Mouse (Mus musculus) hindbrain, embryonic 16.5 days (tissue): ENCODE data around the gene Gm42417. TPM values are rescaled to one million over a fixed set of nuclear protein-coding genes. Genes with fewer than 3 reads are reported as not detected.

Experiments used
- ATAC-seq: fragments of 200-750 bp; cut with Nextera tagmentation; 2 replicates; pipeline ENCODE4 v1.8.0; 2017; ENCODE audit warnings: moderate TSS enrichment, moderate library complexity
- H3K27ac ChIP-seq: fragments of 300-500 bp; sonication (generic); 2 replicates; pipeline ENCODE4 v1.5.1; 2014; ENCODE audit warnings: low read depth, mild to moderate bottlenecking, control low read depth, low read length, moderate library complexity
- H3K27me3 ChIP-seq: fragments of 300-500 bp; sonication (generic); replicated peaks from 2 replicates; pipeline ENCODE4 v1.6.1; 2014; ENCODE audit warnings: low read length; ENCODE audit not compliant: control insufficient read depth, insufficient read depth
- H3K36me3 ChIP-seq: fragments of 300-500 bp; sonication (generic); 2 replicates; pipeline ENCODE4 v1.6.1; 2014; ENCODE audit warnings: mild to moderate bottlenecking, low read length, moderate library complexity, mixed read lengths; ENCODE audit not compliant: control insufficient read depth, insufficient read depth
- H3K4me1 ChIP-seq: fragments of 300-500 bp; sonication (generic); 2 replicates; pipeline ENCODE4 v1.6.1; 2014; ENCODE audit warnings: low read depth, low read length; ENCODE audit not compliant: control insufficient read depth, insufficient read depth
- H3K4me2 ChIP-seq: fragments of 300-500 bp; sonication (generic); 2 replicates; pipeline ENCODE4 v1.6.1; 2014; ENCODE audit warnings: mild to moderate bottlenecking, low read length, control low read depth, moderate library complexity
- H3K4me3 ChIP-seq: fragments of 300-500 bp; sonication (generic); 2 replicates; pipeline ENCODE4 v1.5.1; 2014; ENCODE audit warnings: mild to moderate bottlenecking, low read length, control low read depth, moderate library complexity
- H3K9ac ChIP-seq: fragments of 300-500 bp; sonication (generic); 2 replicates; pipeline ENCODE4 v1.6.1; 2014; ENCODE audit warnings: low read depth, mild to moderate bottlenecking, control low read depth, low read length, moderate library complexity
- H3K9me3 ChIP-seq: fragments of 300-500 bp; sonication (generic); 2 replicates; pipeline ENCODE4 v1.6.1; 2014; ENCODE audit warnings: mild to moderate bottlenecking, low read length, moderate library complexity; ENCODE audit not compliant: control insufficient read depth
- WGBS: fragments of 180-500 bp; shearing (Covaris S2); extraction: QIAGEN DNeasy Blood & Tissue Kit; methylation state at CpG from one replicate; pipeline ENCODE4 v1.1.7; 2014; 5-methylcytosine and 5-hydroxymethylcytosine counted together
- polyA plus RNA-seq: library from polyadenylated mRNA; unstranded; fragments of >200 nt; fragmentation: Nextera tagmentation; extraction: Ambion mirVana; gene quantifications from 2 replicates; pipeline ENCODE4 v1.2.1, GENCODE M21; 2015

Gene Gm42417
- polyA plus RNA-seq, 1 experiment from 2014 or later = 0.30 TPM

- Histone ChIP-seq H3K4me2 (no peak overlapping the region), H3K9me3 (no peaks in the 10 kb centered on the region), H3K9ac (no peak overlapping the region), H3K36me3 (peaks cover 37% of the 10 kb centered on the region), H3K4me3 (no peak overlapping the region), H3K27me3 (no peaks in the 10 kb centered on the region), H3K27ac (no peak overlapping the region), H3K4me1 (peaks cover 32% of the 10 kb centered on the region)
- WGBS = 76% methylated on average over 20 of the region's 20 CpGs
- no peak for ATAC-seq
Measured at GRCm38 (mm10) chr1:36550075-36550863, 11.0 kb upstream of the Gm42417 start.

GRCm38 (mm10) chr1:36549491-36549890, 10.3 kb upstream of the Gm42417 start:
- Histone ChIP-seq H3K4me1 (peaks cover 25% of the 10 kb centered on the region), H3K4me2 (no peak overlapping the region), H3K36me3 (peaks cover 37% of the 10 kb centered on the region)

GRCm38 (mm10) chr1:36548771-36549170, 9.5 kb upstream of the Gm42417 start:
- no peak overlapping the region for H3K27ac ChIP-seq
- no peak overlapping the region for H3K4me2 ChIP-seq
- no peak for ATAC-seq
- no peaks in the 10 kb centered on the region for H3K9me3 ChIP-seq
- H3K36me3 ChIP-seq = peaks cover 37% of the 10 kb centered on the region
- 63% methylated on average over 8 of the region's 8 CpGs for WGBS
- no peak overlapping the region for H3K4me3 ChIP-seq
- H3K4me1 ChIP-seq = peaks cover 20% of the 10 kb centered on the region
- no peaks in the 10 kb centered on the region for H3K27me3 ChIP-seq
- H3K9ac ChIP-seq = no peak overlapping the region

More at GRCm38 (mm10) chr1:36549491-36549890, 10.3 kb upstream of the Gm42417 start:
- Histone ChIP-seq H3K4me3 (no peak overlapping the region), H3K27ac (no peak overlapping the region), H3K9me3 (no peaks in the 10 kb centered on the region), H3K9ac (no peak overlapping the region), H3K27me3 (no peaks in the 10 kb centered on the region)
- WGBS = 81% methylated on average over 18 of the region's 18 CpGs
- ATAC-seq = no peak

- Histone ChIP-seq H3K4me3 (no peak overlapping the region), H3K4me2 (no peak overlapping the region), H3K27ac (0 out of 2 replicates have a peak overlapping the region, but pooled peaks have one; percentile 1), H3K4me1 (peaks cover 20% of the 10 kb centered on the region), H3K9me3 (no peaks in the 10 kb centered on the region), H3K36me3 (peaks cover 31% of the 10 kb centered on the region), H3K9ac (no peak overlapping the region), H3K27me3 (no peaks in the 10 kb centered on the region)
- ATAC-seq = no peak
- 31% methylated on average over 9 of the region's 9 CpGs for WGBS
Measured at GRCm38 (mm10) chr1:36547981-36548598, 8.9 kb upstream of the Gm42417 start.

GRCm38 (mm10) chr1:36546888-36547471, 7.8 kb upstream of the Gm42417 start, which contains the start of gene Ankrd39:
Gene Ankrd39 (minus strand): TSS chr1:36547445.
- H3K4me1 ChIP-seq = peaks cover 20% of the 10 kb centered on the region
- peaks cover 20% of the 10 kb centered on the region for H3K36me3 ChIP-seq
- ATAC-seq = peak; percentile 97
- H3K27me3 ChIP-seq = no peaks in the 10 kb centered on the region
- peak within 1 kb of the TSS; percentile 74 for H3K4me2 ChIP-seq
- H3K27ac ChIP-seq = peak within 1 kb of the TSS; percentile 70
- peak within 1 kb of the TSS; percentile 69 for H3K9ac ChIP-seq
- under 1% methylated on average over 43 of the region's 43 CpGs for WGBS
- H3K4me3 ChIP-seq = peak within 1 kb of the TSS; percentile 55
- H3K9me3 ChIP-seq = no peaks in the 10 kb centered on the region

- peak overlapping the region; percentile 58; the same call in 1 of the 2 replicates for H3K27ac ChIP-seq
- H3K9ac ChIP-seq = peak overlapping the region; percentile 69
- no peaks in the 10 kb centered on the region for H3K27me3 ChIP-seq
- peak overlapping the region; percentile 74 for H3K4me2 ChIP-seq
- 68% methylated on average over 18 of the region's 19 CpGs for whole genome bisulfite sequencing
- no peaks in the 10 kb centered on the region for H3K9me3 ChIP-seq
- H3K36me3 ChIP-seq = peaks cover 19% of the 10 kb centered on the region
- peak overlapping the region; percentile 55 for H3K4me3 ChIP-seq
- no peak for ATAC-seq
- peaks cover 20% of the 10 kb centered on the region for H3K4me1 ChIP-seq
Measured at GRCm38 (mm10) chr1:36545845-36546600, 6.8 kb upstream of the Gm42417 start.

GRCm38 (mm10) chr1:36545382-36545781, 6.2 kb upstream of the Gm42417 start:
- Histone ChIP-seq H3K4me3 (no peak overlapping the region), H3K27me3 (no peaks in the 10 kb centered on the region), H3K9ac (no peak overlapping the region), H3K27ac (no peak overlapping the region), H3K36me3 (peaks cover 16% of the 10 kb centered on the region), H3K4me2 (no peak overlapping the region; the same call in 1 of the 2 replicates), H3K9me3 (no peaks in the 10 kb centered on the region), H3K4me1 (peaks cover 20% of the 10 kb centered on the region)
- WGBS = 74% methylated on average over 2 of the region's 2 CpGs
- ATAC-seq = no peak

GRCm38 (mm10) chr1:36542925-36543324, 3.7 kb upstream of the Gm42417 start:
- Histone ChIP-seq H3K9ac (no peak overlapping the region), H3K9me3 (no peaks in the 10 kb centered on the region), H3K27ac (no peak overlapping the region), H3K4me2 (no peak overlapping the region), H3K27me3 (no peaks in the 10 kb centered on the region), H3K4me1 (peaks cover 14% of the 10 kb centered on the region), H3K36me3 (peaks cover 15% of the 10 kb centered on the region), H3K4me3 (no peak overlapping the region)
- WGBS = 94% methylated on average over 9 of the region's 9 CpGs
- no peak for ATAC-seq
